Mouse (Mus musculus) bone marrow, adult 2 months (tissue): ENCODE data around the gene Gm10577. TPM values are rescaled to one million over a fixed set of nuclear protein-coding genes. Genes with fewer than 3 reads are reported as not detected.

Source experiments
- H3K27ac ChIP-seq: fragments of 200-500 bp; 2 replicates; pipeline ENCODE4 v1.5.1; 2012; ENCODE audit warnings: low read depth, mild to moderate bottlenecking, control low read depth, inconsistent platforms, low read length; ENCODE audit not compliant: control insufficient read depth, poor library complexity, insufficient read depth
- H3K4me1 ChIP-seq: fragments of 200-500 bp; 2 replicates; pipeline ENCODE4 v1.6.1; 2011; ENCODE audit warnings: low read length; ENCODE audit not compliant: control insufficient read depth, insufficient read depth
- H3K4me3 ChIP-seq: fragments of 200-500 bp; replicated peaks from 2 replicates; pipeline ENCODE3; 2011; ENCODE audit warnings: mild to moderate bottlenecking, low read depth, low read length, control low read depth; ENCODE audit not compliant: control insufficient read depth
- CTCF ChIP-seq: fragments of 200-500 bp; IDR thresholded peaks from 2 replicates; pipeline ENCODE4 v1.5.1; 2011; ENCODE audit warnings: low read length, control low read depth; ENCODE audit not compliant: control insufficient read depth, insufficient read depth
- POLR2A ChIP-seq: fragments of 200-500 bp; IDR thresholded peaks from 2 replicates; pipeline ENCODE4 v1.6.1; 2011; ENCODE audit warnings: low read depth, mild to moderate bottlenecking, control low read depth, low read length, borderline replicate concordance; ENCODE audit not compliant: control insufficient read depth
- WGBS: fragments of 180-500 bp; shearing (Covaris S2); methylation state at CpG from one replicate; pipeline ENCODE4 v1.1.7; 2018; 5-methylcytosine and 5-hydroxymethylcytosine counted together
- polyA plus RNA-seq: library from polyadenylated mRNA; stranded (reverse); fragments of >200 nt; gene quantifications from 2 replicates; pipeline ENCODE4 v1.2.4, GENCODE M21; 2011; ENCODE audit warnings: low replicate concordance; ENCODE audit not compliant: missing spikeins, insufficient read depth, insufficient read length

The Gm10577 gene
- not detected in 2 replicates for polyA plus RNA-seq

DNA sequence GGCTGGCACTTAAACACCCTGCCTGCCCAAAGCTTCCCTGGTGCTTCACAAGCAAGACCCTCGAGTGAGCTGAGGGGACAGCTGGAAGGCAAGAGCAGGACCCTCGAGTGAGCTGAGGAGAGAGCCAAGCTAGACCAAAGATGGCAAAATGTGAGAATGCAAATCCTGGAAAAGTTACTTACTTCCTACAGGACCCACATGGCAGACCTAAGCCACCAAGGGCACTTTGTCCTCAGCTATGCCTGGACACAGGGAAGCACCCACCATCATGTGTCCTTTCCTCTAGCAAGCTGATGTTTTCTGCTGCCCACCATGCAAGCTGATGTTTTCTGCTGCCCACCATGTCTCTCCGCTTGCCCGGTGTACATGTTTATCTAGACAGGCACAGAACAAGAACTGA is at the start of gene Gm10577:
TSS of gene Gm10577 (minus strand) at position 101 of the 400 bp plus-strand sequence.
- no peak for TF ChIP-seq CTCF
- no peak for TF ChIP-seq POLR2A
- Histone ChIP-seq H3K4me3 (no peak within 1 kb of the TSS), H3K27ac (no peak within 1 kb of the TSS), H3K4me1 (no peaks in the 10 kb centered on the region)
- WGBS, result 76% methylated on average over 4 of the region's 4 CpGs

DNA sequence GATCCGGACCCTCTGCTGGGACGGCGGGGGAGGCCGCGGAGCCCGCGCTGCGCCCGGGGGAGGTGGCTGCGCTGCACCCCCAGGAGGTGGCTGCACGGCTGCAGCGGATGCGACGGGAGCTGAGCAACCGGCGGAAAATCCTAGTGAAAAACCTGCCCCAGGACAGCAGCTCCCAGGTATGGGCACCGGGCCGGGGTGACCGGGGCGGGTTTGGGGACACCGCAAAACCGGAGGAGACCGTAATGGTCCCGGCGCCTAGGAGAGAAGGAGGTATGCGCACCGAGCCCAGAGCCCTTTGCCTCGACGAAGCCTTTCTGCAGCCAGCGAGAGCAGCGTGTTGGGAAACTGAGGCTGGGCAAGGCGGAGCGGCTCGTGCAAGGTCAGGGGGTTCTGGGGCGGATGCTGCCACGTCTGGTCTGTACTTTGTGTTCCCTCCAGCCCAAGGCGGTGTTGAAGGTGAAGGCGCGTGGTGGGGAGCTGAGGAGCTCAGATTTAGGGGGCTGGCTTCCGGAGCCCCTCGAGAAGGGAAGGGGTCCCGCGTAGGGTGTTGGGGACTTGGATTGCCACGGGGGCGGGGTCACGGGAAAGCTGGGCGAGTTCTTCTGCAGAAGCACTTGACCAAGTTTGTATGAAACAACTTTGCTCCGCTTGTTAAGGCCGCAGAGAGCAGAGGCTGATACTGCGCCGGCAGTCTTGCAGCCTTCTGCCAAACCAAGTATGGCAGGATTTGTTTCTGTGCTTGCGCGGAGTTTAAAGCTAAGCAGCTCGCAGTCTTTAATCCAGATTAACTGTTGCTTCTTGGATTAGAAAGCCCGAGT is 48.9 kb upstream of the Gm10577 start:
- peak overlapping the region; percentile 24 for H3K4me3 ChIP-seq
- WGBS, result 2% methylated on average over 55 of the region's 55 CpGs
- no peak overlapping the region for H3K27ac ChIP-seq
- H3K4me1 ChIP-seq, result no peaks in the 10 kb centered on the region
- TF ChIP-seq POLR2A (no peak), CTCF (no peak)

DNA sequence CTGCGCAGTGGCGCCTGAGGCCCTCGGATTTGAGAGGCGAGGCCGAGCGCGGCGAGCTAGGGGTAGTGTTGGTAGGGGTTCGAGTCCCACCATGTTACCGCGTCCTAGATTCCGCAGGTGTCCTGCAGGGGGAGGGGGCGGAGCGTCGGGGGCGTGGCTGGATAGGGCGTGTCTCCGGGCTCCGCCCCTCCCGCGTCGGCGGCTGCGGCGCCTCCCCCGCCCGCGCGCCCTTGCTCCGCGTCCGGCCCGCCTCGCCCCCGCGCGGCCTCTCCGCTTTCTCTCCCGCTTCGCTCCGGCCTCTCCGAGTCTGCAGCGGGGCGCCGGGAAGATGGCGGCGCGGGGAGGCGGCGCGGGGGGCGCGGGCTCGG is 48.3 kb upstream of the Gm10577 start, which contains the start of gene Raver2:
TSS of gene Raver2 (plus strand) at position 198 of the 368 bp plus-strand sequence.
- Histone ChIP-seq H3K4me3 (peak within 1 kb of the TSS; percentile 24), H3K27ac (no peak within 1 kb of the TSS), H3K4me1 (no peaks in the 10 kb centered on the region)
- WGBS, result 5% methylated on average over 53 of the region's 54 CpGs
- no peak for TF ChIP-seq POLR2A
- TF ChIP-seq CTCF, result no peak

DNA sequence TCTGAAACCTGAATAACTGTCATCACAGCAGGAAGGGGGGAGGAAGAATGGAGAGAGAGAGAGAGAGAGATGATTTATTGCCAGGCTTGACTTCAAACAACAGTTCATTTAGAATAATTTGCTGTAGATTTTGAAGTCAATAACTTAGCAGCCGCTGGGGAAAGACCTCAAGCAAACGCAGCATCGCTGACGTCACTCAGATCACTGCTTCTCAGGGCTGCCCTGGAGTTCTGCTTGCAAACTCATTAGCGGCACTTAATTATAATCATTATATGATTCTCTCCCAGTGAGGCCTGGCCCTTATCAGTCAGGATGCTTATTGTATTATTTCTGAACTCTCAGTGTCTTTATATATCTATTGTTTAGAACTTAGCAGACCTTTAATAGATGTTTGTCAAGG is 45.9 kb upstream of the Gm10577 start:
- no peak overlapping the region for H3K27ac ChIP-seq
- no peak for TF ChIP-seq CTCF
- no peak for TF ChIP-seq POLR2A
- 67% methylated on average over 5 of the region's 5 CpGs for WGBS
- no peaks in the 10 kb centered on the region for H3K4me1 ChIP-seq
- no peak overlapping the region for H3K4me3 ChIP-seq

DNA sequence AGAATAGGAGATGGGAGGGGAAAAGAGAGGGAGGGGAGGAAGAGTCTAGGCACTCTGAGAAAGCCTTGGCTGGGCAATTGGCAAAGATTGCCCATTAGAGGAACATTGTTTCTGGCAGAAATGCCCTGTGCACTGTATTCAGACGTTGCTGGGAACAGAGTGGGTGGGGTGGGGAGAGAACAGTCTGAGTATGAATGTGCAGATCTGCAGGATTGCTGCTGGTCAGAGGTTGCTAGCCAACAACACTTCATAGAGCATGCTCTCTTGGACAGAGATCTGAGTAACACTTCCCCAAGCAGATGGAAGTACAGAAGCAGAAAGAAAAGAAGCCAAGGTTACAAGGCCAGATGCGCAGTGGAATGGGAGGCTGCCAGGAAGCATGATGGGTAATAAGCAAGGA is 41.6 kb upstream of the Gm10577 start:
- Histone ChIP-seq H3K4me1 (no peaks in the 10 kb centered on the region), H3K4me3 (no peak overlapping the region), H3K27ac (no peak overlapping the region)
- TF ChIP-seq CTCF (no peak), POLR2A (no peak)
- WGBS, result 55% methylated on average over 2 of the region's 2 CpGs

DNA sequence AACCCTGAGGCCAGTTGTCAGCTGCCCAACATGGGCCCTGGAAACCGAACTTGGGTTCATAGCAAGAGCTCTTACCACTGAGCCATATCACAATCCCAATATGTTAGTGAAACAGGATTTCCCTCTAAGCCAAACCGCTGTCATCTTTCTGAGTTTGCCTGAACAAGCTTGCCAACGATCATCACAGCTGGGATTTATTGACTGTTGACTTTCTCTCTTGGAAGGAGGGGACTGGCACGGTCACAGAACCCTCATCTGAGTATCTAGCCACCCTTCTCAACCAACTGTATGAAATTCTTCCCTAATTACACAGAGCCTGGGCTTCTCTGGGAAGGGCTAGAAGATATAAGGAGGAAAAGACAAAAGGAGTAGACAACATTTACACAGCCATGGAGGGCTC is 26.1 kb upstream of the Gm10577 start:
- no peak for TF ChIP-seq POLR2A
- TF ChIP-seq CTCF, result no peak
- no peaks in the 10 kb centered on the region for H3K4me1 ChIP-seq
- H3K4me3 ChIP-seq, result no peak overlapping the region
- no peak overlapping the region for H3K27ac ChIP-seq
- 64% methylated on average over 4 of the region's 4 CpGs for WGBS

DNA sequence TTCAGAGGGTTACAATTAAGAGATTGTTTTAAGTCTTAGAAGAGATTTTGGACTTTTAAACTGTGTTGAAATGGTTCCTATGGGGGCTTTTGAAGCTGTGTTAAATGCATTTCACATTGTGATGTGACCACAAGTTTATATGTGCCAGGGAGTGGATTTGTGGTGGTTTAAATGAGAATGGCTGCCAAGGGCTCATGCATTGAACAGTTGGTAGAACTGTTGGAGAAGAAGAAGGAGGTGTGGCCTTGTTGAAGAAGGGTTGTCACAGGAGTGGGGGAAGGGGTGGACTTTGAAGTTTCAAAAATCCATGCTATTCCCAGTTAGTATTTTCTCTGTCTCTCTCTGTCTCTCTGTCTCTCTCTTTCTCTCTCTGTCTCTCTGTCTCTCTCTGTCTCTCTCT is 23.7 kb upstream of the Gm10577 start:
- no peaks in the 10 kb centered on the region for H3K4me1 ChIP-seq
- no peak overlapping the region for H3K4me3 ChIP-seq
- no peak overlapping the region for H3K27ac ChIP-seq
- TF ChIP-seq CTCF, result no peak
- TF ChIP-seq POLR2A, result no peak

DNA sequence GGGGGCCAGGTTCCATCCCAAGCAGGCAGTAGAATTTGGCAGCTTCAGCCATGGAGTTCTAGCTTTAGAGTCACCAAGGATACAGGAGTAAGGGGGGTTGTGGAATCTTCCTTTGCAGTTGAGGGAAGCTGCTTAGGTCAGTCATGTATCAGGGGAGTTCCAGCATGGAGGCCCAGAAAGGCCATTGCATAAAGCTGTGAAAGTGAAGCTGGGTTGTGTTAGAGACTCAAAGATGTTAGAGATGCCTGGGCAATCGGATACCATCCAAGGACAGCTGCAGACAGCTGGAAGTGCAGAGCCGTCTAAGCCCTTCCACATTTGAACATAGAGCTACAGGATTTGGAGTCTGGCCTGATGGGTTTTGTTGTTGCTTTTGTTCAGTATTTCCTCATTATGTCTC is 23.2 kb upstream of the Gm10577 start:
- Histone ChIP-seq H3K4me3 (no peak overlapping the region), H3K27ac (no peak overlapping the region), H3K4me1 (no peaks in the 10 kb centered on the region)
- TF ChIP-seq POLR2A, result no peak
- TF ChIP-seq CTCF, result no peak
- WGBS, result 81% methylated on average over 2 of the region's 2 CpGs
